Mouse (Mus musculus): ENCODE results near the gene Prim2. TPM values are rescaled to one million over a fixed set of nuclear protein-coding genes. Genes with fewer than 3 reads are reported as not detected.

The Prim2 gene
- polyA plus RNA-seq, 1 experiment from 2014 or later: 15.7 TPM

GRCm38 (mm10) chr1:33663163-33663562 lies 6.4 kb downstream of the Prim2 start:
- Histone ChIP-seq H3K9me3 (ENCODE audit: low read length) (no peaks in the 10 kb centered on the region), H3K4me2 (ENCODE audit: low read depth, low read length) (no peak overlapping the region), H3K4me3 (ENCODE audit: low read depth, low read length) (no peak overlapping the region), H3K27ac (ENCODE audit: low read depth) (no peak overlapping the region), H3K4me1 (ENCODE audit: insufficient read depth) (peaks cover 2% of the 10 kb centered on the region; the same call in 1 of the 2 replicates), H3K9ac (replicated peaks) (no peak overlapping the region), H3K27me3 (ENCODE audit: insufficient read depth, low read length) (no peaks in the 10 kb centered on the region), H3K36me3 (replicated peaks; ENCODE audit: insufficient read depth, low read length) (peaks cover 52% of the 10 kb centered on the region)
- peak; percentile 4; the same call in 1 of the 2 replicates for TF ChIP-seq EP300 (IDR thresholded peaks at IDR 0.05; ENCODE audit: low read depth)
- TF ChIP-seq CTCF (IDR thresholded peaks at IDR 0.05; ENCODE audit: low read depth): peak; percentile 72
- DNase-seq: no peak
- no peak for ATAC-seq

GRCm38 (mm10) chr1:33658302-33658701 lies 11.3 kb downstream of the Prim2 start:
- 90% methylated on average over 4 of the region's 4 CpGs for WGBS (ENCODE audit: insufficient replicate concordance)
- peaks cover 32% of the 10 kb centered on the region for H3K36me3 ChIP-seq (replicated peaks; ENCODE audit: insufficient read depth, low read length)
- ATAC-seq: no peak
- H3K27ac ChIP-seq (ENCODE audit: low read depth): no peak overlapping the region
- H3K27me3 ChIP-seq (ENCODE audit: insufficient read depth, low read length): no peaks in the 10 kb centered on the region
- H3K9me3 ChIP-seq (ENCODE audit: low read length): no peaks in the 10 kb centered on the region
- no peak for TF ChIP-seq EP300 (IDR thresholded peaks at IDR 0.05; ENCODE audit: low read depth)
- TF ChIP-seq CTCF (IDR thresholded peaks at IDR 0.05; ENCODE audit: low read depth): no peak
- H3K4me2 ChIP-seq (ENCODE audit: low read depth, low read length): no peak overlapping the region
- DNase-seq: no peak
- no peaks in the 10 kb centered on the region for H3K4me1 ChIP-seq (ENCODE audit: insufficient read depth)
- no peak overlapping the region for H3K4me3 ChIP-seq (ENCODE audit: low read depth, low read length)
- H3K9ac ChIP-seq (replicated peaks): no peak overlapping the region

GRCm38 (mm10) chr1:33657574-33658149 lies 11.9 kb downstream of the Prim2 start:
- ATAC-seq (no peak), DNase-seq (no peak)
- WGBS (ENCODE audit: insufficient replicate concordance): 86% methylated on average over 12 of the region's 12 CpGs
- Histone ChIP-seq H3K4me1 (ENCODE audit: insufficient read depth) (no peaks in the 10 kb centered on the region), H3K9ac (replicated peaks) (no peak overlapping the region), H3K36me3 (replicated peaks; ENCODE audit: insufficient read depth, low read length) (peaks cover 32% of the 10 kb centered on the region), H3K27me3 (ENCODE audit: insufficient read depth, low read length) (no peaks in the 10 kb centered on the region), H3K4me2 (ENCODE audit: low read depth, low read length) (no peak overlapping the region), H3K9me3 (ENCODE audit: low read length) (no peaks in the 10 kb centered on the region), H3K4me3 (ENCODE audit: low read depth, low read length) (no peak overlapping the region), H3K27ac (ENCODE audit: low read depth) (no peak overlapping the region)
- TF ChIP-seq EP300 (IDR thresholded peaks at IDR 0.05; ENCODE audit: low read depth) (no peak), CTCF (IDR thresholded peaks at IDR 0.05; ENCODE audit: low read depth) (no peak)

- DNase-seq (no peak), ATAC-seq (no peak)
- peaks cover 27% of the 10 kb centered on the region for H3K36me3 ChIP-seq (replicated peaks; ENCODE audit: insufficient read depth, low read length)
- no peak for TF ChIP-seq EP300 (IDR thresholded peaks at IDR 0.05; ENCODE audit: low read depth)
- no peak for TF ChIP-seq CTCF (IDR thresholded peaks at IDR 0.05; ENCODE audit: low read depth)
- H3K4me3 ChIP-seq (ENCODE audit: low read depth, low read length): no peak overlapping the region
- peaks cover 2% of the 10 kb centered on the region; the same call in 1 of the 2 replicates for H3K4me1 ChIP-seq (ENCODE audit: insufficient read depth)
- H3K27ac ChIP-seq (ENCODE audit: low read depth): no peak overlapping the region
- H3K9ac ChIP-seq (replicated peaks): no peak overlapping the region
- H3K27me3 ChIP-seq (ENCODE audit: insufficient read depth, low read length): no peaks in the 10 kb centered on the region
- WGBS (ENCODE audit: insufficient replicate concordance): 95% methylated on average over 11 of the region's 11 CpGs
- H3K9me3 ChIP-seq (ENCODE audit: low read length): no peaks in the 10 kb centered on the region
- no peak overlapping the region for H3K4me2 ChIP-seq (ENCODE audit: low read depth, low read length)
These were observed 18.7 kb downstream of the Prim2 start for GRCm38 (mm10) chr1:33650875-33651274.

GRCm38 (mm10) chr1:33649534-33650108 lies 20.0 kb downstream of the Prim2 start:
- no peak overlapping the region for H3K4me3 ChIP-seq (ENCODE audit: low read depth, low read length)
- DNase-seq: no peak
- peaks cover 4% of the 10 kb centered on the region; the same call in 1 of the 2 replicates for H3K4me1 ChIP-seq (ENCODE audit: insufficient read depth)
- no peak overlapping the region for H3K27ac ChIP-seq (ENCODE audit: low read depth)
- H3K9ac ChIP-seq (replicated peaks): no peak overlapping the region
- TF ChIP-seq CTCF (IDR thresholded peaks at IDR 0.05; ENCODE audit: low read depth) (no peak), EP300 (IDR thresholded peaks at IDR 0.05; ENCODE audit: low read depth) (peak; percentile 81)
- H3K4me2 ChIP-seq (ENCODE audit: low read depth, low read length): no peak overlapping the region
- WGBS (ENCODE audit: insufficient replicate concordance): 68% methylated on average over 9 of the region's 9 CpGs
- peaks cover 29% of the 10 kb centered on the region for H3K36me3 ChIP-seq (replicated peaks; ENCODE audit: insufficient read depth, low read length)
- no peaks in the 10 kb centered on the region for H3K27me3 ChIP-seq (ENCODE audit: insufficient read depth, low read length)
- no peaks in the 10 kb centered on the region for H3K9me3 ChIP-seq (ENCODE audit: low read length)
- peak; percentile 44 for ATAC-seq

- Histone ChIP-seq H3K9ac (replicated peaks) (no peak overlapping the region), H3K4me1 (ENCODE audit: insufficient read depth) (peaks cover 4% of the 10 kb centered on the region; the same call in 1 of the 2 replicates), H3K36me3 (replicated peaks; ENCODE audit: insufficient read depth, low read length) (peaks cover 29% of the 10 kb centered on the region), H3K27ac (ENCODE audit: low read depth) (no peak overlapping the region), H3K9me3 (ENCODE audit: low read length) (no peaks in the 10 kb centered on the region), H3K4me2 (ENCODE audit: low read depth, low read length) (no peak overlapping the region), H3K27me3 (ENCODE audit: insufficient read depth, low read length) (no peaks in the 10 kb centered on the region), H3K4me3 (ENCODE audit: low read depth, low read length) (no peak overlapping the region)
- no peak for DNase-seq
- WGBS (ENCODE audit: insufficient replicate concordance): 84% methylated on average over 4 of the region's 4 CpGs
- no peak for ATAC-seq
- TF ChIP-seq EP300 (IDR thresholded peaks at IDR 0.05; ENCODE audit: low read depth): no peak
- no peak for TF ChIP-seq CTCF (IDR thresholded peaks at IDR 0.05; ENCODE audit: low read depth)
These were observed 20.6 kb downstream of the Prim2 start for GRCm38 (mm10) chr1:33649021-33649420.

Measured in liver, postnatal 0 days (tissue).